Mouse (Mus musculus) kidney, postnatal 14 days (tissue): ENCODE data around the gene Rnf38.

Experiments
- DNase-seq: peaks from one replicate; pipeline ENCODE4 v3.0.0; 2022; ENCODE audit warnings: mixed read lengths

Rnf38 gene

DNA sequence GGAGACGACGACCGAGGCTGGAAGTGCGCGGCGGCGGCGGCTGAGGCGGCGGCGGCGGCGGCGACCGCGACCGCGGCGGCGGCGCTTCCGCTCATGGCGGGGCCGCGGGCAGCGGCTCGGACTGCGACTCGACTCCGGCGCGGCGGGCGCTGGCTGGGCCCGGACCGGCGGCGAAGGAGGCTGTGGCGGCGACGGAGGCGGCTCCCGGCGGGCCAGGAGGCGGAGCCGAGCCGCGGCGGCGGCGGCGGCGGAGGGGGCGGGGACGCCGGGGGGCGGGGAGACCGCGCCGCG is at the start of gene Rnf38:
TSS of gene Rnf38 (minus strand) at position 77 of the 291 bp plus-strand sequence.
- DNase-seq = no peak

GRCm38 (mm10) chr4:44281597-44282265 is 48.1 kb upstream of the Rnf38 start:
- DNase-seq = no peak

GRCm38 (mm10) chr4:44271134-44271533 is 37.5 kb upstream of the Rnf38 start:
- DNase-seq = no peak

GRCm38 (mm10) chr4:44269376-44269817 is 35.8 kb upstream of the Rnf38 start:
- no peak for DNase-seq

DNA sequence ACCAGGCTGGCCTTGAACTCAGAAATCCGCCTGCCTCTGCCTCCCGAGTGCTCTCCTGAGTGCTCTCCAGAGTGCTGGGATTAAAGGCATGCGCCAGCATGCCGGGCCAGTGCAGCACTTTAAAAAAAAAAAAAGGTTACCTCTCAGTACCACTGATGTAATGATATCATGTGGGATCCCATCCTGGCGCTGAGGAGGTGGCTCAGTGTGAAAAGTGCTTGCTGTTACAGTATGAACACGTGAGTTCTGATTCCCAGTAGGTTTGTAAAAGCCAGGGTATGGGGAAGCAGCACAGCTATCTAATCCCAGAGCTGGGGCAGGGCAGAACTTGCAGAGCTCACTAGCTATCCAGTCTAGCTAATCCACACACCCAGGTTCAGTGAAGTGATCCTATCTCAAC is 33.8 kb upstream of the Rnf38 start:
- no peak for DNase-seq

DNA sequence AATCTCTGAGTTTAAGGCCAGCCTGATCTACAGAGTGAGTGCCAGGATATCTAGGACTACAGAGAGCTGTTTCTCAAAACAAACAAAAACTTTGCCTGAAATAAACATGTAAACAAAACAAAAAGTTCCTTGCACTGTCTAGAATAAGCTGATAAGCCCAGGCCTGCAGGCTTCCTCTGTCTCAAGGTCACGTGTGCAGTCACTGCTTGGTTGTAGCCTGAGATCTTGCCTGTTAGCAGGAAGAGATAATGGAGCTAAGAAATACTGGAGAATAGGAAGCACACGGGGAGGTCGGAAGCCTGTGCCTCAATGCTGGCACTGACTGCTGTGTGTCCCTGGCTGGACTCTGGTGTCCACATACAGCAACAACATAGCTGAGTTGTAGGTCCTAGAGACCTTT is 31.9 kb upstream of the Rnf38 start:
- no peak for DNase-seq

- DNase-seq = peak; percentile 68
Observed at GRCm38 (mm10) chr4:44260244-44260643, 26.7 kb upstream of the Rnf38 start.

DNA sequence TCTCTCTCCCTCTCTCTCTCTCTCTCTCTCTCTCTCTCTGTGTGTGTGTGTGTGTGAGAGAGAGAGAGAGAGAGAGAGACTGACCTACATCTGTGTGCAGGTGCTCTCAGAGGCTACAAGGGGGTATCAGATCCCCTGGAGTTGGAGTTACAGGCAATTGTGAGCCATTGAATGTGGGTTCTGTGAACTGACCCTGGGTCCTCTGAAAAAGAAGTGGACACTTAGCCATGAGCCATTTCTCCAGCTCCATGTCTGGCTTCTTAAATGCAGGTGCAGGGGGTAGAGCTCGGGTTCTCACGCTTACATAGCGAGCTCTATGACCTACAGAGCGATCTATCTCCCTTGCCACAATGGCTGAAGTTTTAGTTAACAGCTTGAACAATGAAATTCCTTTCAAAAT is 25.5 kb upstream of the Rnf38 start:
- DNase-seq = no peak

- no peak for DNase-seq
Observed at GRCm38 (mm10) chr4:44254579-44254978, 21.0 kb upstream of the Rnf38 start.

DNA sequence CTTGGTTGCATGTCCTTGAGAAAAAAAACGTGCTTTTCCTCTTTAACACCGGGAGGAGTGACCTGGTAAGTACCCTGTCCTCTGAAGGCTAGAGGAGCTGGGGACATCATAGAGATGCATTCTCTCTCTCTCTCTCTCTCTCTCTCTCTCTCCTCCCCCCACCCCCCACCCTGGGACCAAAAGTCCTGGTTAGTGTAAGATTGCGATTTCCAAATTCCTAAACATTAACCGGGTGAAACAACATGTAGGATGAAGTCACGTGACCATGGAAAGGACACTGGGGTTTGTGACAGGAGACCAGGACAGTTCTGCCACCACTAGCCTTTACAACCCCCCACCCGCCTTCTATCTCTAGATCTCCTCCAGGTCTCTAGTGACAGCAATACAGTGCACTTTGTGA is 19.6 kb upstream of the Rnf38 start:
- no peak for DNase-seq

GRCm38 (mm10) chr4:44251966-44252916 is 18.7 kb upstream of the Rnf38 start:
- DNase-seq = no peak

DNA sequence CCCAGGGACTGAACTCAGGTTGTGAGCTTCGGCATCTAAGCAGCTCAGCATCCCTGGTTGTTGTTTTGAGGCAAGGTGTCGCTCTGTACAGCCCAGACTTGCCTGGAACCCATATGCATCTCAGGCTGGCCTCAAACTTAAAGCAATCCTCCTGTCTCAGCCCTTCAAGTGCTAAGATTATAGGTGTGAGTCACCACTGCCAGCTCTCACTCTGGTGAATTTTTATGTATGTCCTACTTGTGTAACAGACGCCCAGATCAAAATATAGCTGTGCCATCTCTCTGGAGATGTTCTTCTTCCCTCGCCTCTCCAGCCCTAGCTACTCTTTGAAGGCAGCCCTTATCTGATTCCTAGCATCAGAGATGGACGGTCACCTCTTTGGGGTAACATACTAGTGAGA is 17.9 kb upstream of the Rnf38 start:
- DNase-seq = no peak

GRCm38 (mm10) chr4:44249705-44250104 is 16.1 kb upstream of the Rnf38 start:
- DNase-seq = no peak

- DNase-seq = no peak
Observed at GRCm38 (mm10) chr4:44247051-44247939, 13.7 kb upstream of the Rnf38 start.

DNA sequence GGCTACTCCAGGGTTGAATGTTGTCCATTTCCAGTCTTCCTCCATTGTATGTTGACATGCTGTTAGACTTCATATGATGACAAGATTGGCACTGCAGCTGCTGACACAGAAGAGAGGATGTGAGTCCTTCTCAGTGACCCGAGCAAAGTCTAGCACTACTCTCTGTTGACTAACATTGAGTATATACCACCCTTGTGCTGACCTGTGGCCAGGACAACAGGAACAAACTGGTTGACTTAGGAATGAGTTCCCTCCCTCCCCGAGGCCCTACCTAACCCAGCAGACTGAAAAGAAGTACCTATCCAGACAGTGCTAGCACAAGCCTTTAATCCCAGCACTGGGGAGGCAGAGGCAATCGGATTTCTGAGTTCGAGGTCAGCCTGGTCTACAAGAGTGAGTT is 12.7 kb upstream of the Rnf38 start:
- no peak for DNase-seq

- DNase-seq = no peak
Observed at GRCm38 (mm10) chr4:44241638-44242037, 8.0 kb upstream of the Rnf38 start.

DNA sequence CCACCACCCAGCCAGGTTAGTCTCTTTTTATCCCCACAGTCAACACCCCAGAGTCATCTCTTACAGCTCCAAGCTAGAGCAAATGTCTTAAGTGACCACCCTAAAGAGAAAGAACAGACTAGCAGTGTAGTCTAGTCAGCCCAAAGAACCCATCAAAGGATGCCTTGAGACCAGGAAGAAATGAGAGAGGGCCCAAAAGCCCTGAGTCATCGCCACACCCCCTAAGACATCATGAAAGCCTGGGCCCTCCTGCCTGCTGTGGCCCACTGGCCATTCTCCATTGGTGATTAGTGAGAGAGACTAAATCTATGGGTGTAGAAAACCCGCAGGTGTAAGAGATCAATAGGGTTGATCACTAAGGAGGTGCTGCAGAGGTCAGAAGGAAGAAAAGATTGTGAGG is 2.4 kb upstream of the Rnf38 start:
- no peak for DNase-seq

GRCm38 (mm10) chr4:44234004-44234866 is 646 bp upstream of the Rnf38 start:
- DNase-seq = peak; percentile 97

DNA sequence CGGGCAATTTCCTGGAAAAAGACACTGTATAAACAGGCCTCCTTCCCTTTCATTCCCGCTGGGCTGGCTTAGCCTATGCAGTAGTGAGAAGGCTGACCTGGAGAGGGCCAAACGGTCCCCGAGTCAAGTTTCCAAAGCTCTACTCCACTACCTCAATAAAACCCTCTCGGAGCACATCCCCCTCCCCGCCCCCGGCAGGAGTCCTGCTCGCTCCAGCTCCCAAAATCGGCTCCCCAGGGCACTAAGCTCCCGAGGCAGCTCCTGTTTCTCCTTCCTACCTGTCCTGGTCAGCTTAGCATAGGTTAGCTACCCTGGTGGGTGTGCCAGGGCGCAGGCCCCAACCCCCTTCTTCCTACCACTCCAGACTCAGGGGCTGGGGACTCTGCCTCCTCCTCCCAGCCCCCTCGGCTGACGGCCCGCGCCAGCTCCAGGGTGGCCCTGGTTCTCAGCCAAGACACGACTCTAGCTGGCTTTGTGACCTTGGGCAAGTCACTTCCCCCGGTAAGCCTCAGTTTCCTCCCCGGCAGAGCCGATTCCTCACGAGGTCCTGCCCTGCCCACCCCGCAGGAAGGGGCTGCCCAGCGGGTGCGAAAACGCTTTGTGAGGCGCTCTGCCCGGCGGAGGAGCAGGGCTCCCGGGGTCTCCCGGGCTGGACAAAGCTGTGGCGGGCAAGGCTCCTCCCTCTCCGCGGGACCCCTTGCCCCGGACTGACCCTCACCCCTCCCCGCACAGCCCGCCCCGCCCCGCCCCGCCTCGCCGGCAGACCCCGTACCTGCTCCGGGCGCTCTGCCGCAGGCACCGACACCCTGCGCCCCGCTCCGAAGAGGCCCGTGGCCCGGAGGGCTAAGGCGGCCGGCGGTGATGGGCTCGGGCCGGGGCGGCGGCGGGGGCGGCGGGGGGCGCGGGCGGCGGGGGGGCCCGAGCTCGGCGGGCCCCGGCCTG is 547 bp downstream of the Rnf38 start:
- DNase-seq = peak; percentile 56

GRCm38 (mm10) chr4:44225128-44225527 is 8.5 kb downstream of the Rnf38 start:
- DNase-seq = no peak

GRCm38 (mm10) chr4:44224141-44224540 is 9.4 kb downstream of the Rnf38 start:
- no peak for DNase-seq
